Mouse (Mus musculus) lung, postnatal 0 days (tissue): ENCODE data around the gene Nudc. TPM values are rescaled to one million over a fixed set of nuclear protein-coding genes. Genes with fewer than 3 reads are reported as not detected.

ENCODE experiments used
- ATAC-seq: fragments of 200-750 bp; cut with Nextera tagmentation; 2 replicates; pipeline ENCODE4 v1.8.0; 2017; ENCODE audit warnings: moderate library complexity
- DNase-seq: peaks from one replicate; pipeline ENCODE4 v3.0.0-alpha.2; 2016; ENCODE audit warnings: low spot score
- H3K27ac ChIP-seq: fragments of 300-500 bp; sonication (generic); 2 replicates; pipeline ENCODE4 v1.5.1; 2014; ENCODE audit warnings: antibody characterized with exemption, mild to moderate bottlenecking, low read length, mixed read lengths
- H3K27me3 ChIP-seq: fragments of 300-500 bp; sonication (generic); replicated peaks from 2 replicates; pipeline ENCODE4 v1.6.1; 2014; ENCODE audit warnings: low read length, mixed read lengths; ENCODE audit not compliant: insufficient read depth
- H3K36me3 ChIP-seq: fragments of 300-500 bp; sonication (generic); 2 replicates; pipeline ENCODE4 v1.6.1; 2014; ENCODE audit warnings: low read length, mixed read lengths; ENCODE audit not compliant: insufficient read depth
- H3K4me1 ChIP-seq: fragments of 300-500 bp; sonication (generic); 2 replicates; pipeline ENCODE4 v1.6.1; 2014; ENCODE audit warnings: antibody characterized with exemption, low read depth, low read length, mixed read lengths; ENCODE audit not compliant: insufficient read depth
- H3K4me2 ChIP-seq: fragments of 300-500 bp; sonication (generic); replicated peaks from 2 replicates; pipeline ENCODE4 v1.6.1; 2014; ENCODE audit warnings: low read depth, mild to moderate bottlenecking, low read length, moderate library complexity, mixed read lengths
- H3K4me3 ChIP-seq: fragments of 300-500 bp; sonication (generic); 2 replicates; pipeline ENCODE4 v1.5.1; 2014; ENCODE audit warnings: low read depth, low read length
- H3K9ac ChIP-seq: fragments of 300-500 bp; sonication (generic); replicated peaks from 2 replicates; pipeline ENCODE4 v1.6.1; 2014; ENCODE audit warnings: low read depth, mild to moderate bottlenecking
- H3K9me3 ChIP-seq: fragments of 300-500 bp; sonication (generic); 2 replicates; pipeline ENCODE4 v1.6.1; 2016; ENCODE audit warnings: low read length, mixed read lengths
- CTCF ChIP-seq: IDR thresholded peaks from 2 replicates; pipeline ENCODE4 v1.5.1; 2016; ENCODE audit warnings: antibody characterized with exemption, mild to moderate bottlenecking
- EP300 ChIP-seq: IDR thresholded peaks from 2 replicates; pipeline ENCODE4 v1.6.1; 2016; ENCODE audit warnings: antibody characterized with exemption, mild to moderate bottlenecking, control low read depth
- WGBS: fragments of 180-500 bp; shearing (Covaris S2); extraction: QIAGEN DNeasy Blood & Tissue Kit; methylation state at CpG from one replicate; pipeline ENCODE4 v1.1.7; 2014; 5-methylcytosine and 5-hydroxymethylcytosine counted together
- polyA plus RNA-seq: library from polyadenylated mRNA; unstranded; fragments of >200 nt; fragmentation: Nextera tagmentation; extraction: Ambion mirVana; gene quantifications from 2 replicates; pipeline ENCODE4 v1.2.1, GENCODE M21; 2015

Nudc gene
- polyA plus RNA-seq, 1 experiment from 2014 or later: 130 TPM

GRCm38 (mm10) chr4:133563123-133563571 is 17.4 kb upstream of the Nudc start:
- H3K9ac ChIP-seq: no peak overlapping the region
- H3K4me2 ChIP-seq: no peak overlapping the region
- no peak overlapping the region for H3K4me3 ChIP-seq
- DNase-seq: no peak
- H3K27me3 ChIP-seq: no peaks in the 10 kb centered on the region
- no peaks in the 10 kb centered on the region for H3K36me3 ChIP-seq
- TF ChIP-seq EP300 (no peak), CTCF (no peak)
- H3K27ac ChIP-seq: no peak overlapping the region
- 54% methylated on average over 11 of the region's 11 CpGs for WGBS
- no peak for ATAC-seq
- H3K4me1 ChIP-seq: no peaks in the 10 kb centered on the region
- H3K9me3 ChIP-seq: no peaks in the 10 kb centered on the region

DNA sequence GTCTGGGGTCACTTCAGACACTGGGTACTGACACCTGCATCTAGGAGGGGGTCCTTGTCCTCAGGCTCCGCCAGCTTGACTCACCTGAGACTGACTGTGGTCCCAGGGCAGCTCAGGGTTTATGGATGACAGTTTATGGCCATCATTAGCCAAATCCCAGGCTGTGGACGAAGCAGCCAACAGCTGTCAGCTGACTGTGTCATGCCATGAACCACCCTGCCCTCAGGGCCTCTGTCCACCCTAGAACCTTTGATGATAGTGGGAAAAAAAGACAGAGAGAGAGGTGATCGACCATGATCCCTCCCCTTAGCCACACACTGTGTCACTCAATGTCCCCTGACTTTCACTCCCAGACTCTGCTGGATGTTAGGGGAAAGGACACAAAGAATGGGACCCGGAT is 15.8 kb upstream of the Nudc start:
- TF ChIP-seq EP300 (no peak), CTCF (no peak)
- H3K9ac ChIP-seq: no peak overlapping the region
- 63% methylated on average over 4 of the region's 4 CpGs for WGBS

GRCm38 (mm10) chr4:133559846-133560245 is 14.1 kb upstream of the Nudc start:
- Histone ChIP-seq H3K27ac (no peak overlapping the region), H3K27me3 (no peaks in the 10 kb centered on the region), H3K9ac (no peak overlapping the region), H3K36me3 (no peaks in the 10 kb centered on the region), H3K4me2 (no peak overlapping the region), H3K4me1 (no peaks in the 10 kb centered on the region), H3K4me3 (no peak overlapping the region), H3K9me3 (no peaks in the 10 kb centered on the region)
- ATAC-seq: no peak
- no peak for DNase-seq
- TF ChIP-seq EP300 (no peak), CTCF (no peak)
- WGBS: 68% methylated on average over 4 of the region's 4 CpGs

More for the DNA sequence above, 15.8 kb upstream of the Nudc start:
- no peak overlapping the region for H3K4me2 ChIP-seq
- H3K4me1 ChIP-seq: no peaks in the 10 kb centered on the region
- DNase-seq: no peak
- no peaks in the 10 kb centered on the region for H3K36me3 ChIP-seq
- no peak overlapping the region for H3K27ac ChIP-seq
- no peak for ATAC-seq
- no peaks in the 10 kb centered on the region for H3K27me3 ChIP-seq
- H3K9me3 ChIP-seq: no peaks in the 10 kb centered on the region
- no peak overlapping the region for H3K4me3 ChIP-seq

DNA sequence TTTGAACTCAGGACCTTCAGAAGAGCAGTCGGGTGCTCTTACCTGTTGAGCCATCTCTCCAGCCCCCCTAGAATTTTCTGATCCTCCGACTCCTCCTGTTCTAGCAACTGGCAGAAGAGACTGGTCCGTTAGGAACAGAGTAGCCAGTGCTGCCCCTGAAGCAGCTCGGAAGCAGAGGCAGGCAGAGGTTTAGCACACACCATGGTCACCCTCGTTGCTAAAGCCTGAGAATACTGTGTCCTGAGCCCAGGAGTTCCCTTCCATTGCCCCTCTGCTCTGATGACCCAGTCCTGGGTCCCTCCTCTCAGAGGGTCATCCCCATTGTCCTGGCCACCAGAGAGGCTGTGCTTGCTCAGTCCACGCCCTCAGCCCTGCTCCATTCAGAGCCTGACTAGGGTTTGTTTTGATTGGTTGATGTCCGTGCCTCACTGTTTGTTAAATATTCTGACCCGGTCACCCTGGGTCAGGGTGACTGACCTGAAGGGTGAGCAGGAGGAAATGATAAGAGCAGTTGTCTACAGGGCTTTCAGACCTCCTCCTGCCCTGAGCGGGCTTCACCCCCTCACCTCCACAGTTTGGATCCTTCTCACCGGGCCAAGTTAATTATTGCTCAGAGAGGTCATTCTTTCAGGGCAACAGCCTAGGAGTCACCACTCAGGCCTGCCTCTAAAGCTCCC is 11.4 kb upstream of the Nudc start:
- no peak overlapping the region for H3K4me2 ChIP-seq
- H3K4me3 ChIP-seq: no peak overlapping the region
- DNase-seq: no peak
- 25% methylated on average over 10 of the region's 10 CpGs for WGBS
- H3K27ac ChIP-seq: no peak overlapping the region
- TF ChIP-seq EP300: no peak
- TF ChIP-seq CTCF: no peak
- no peak overlapping the region for H3K9ac ChIP-seq
- no peaks in the 10 kb centered on the region for H3K4me1 ChIP-seq
- H3K9me3 ChIP-seq: no peaks in the 10 kb centered on the region
- no peaks in the 10 kb centered on the region for H3K36me3 ChIP-seq
- no peaks in the 10 kb centered on the region for H3K27me3 ChIP-seq
- ATAC-seq: no peak

GRCm38 (mm10) chr4:133553448-133554330 is 7.9 kb upstream of the Nudc start:
- Histone ChIP-seq H3K27me3 (no peaks in the 10 kb centered on the region), H3K9me3 (no peaks in the 10 kb centered on the region), H3K36me3 (no peaks in the 10 kb centered on the region), H3K27ac (no peak overlapping the region), H3K9ac (no peak overlapping the region), H3K4me1 (no peaks in the 10 kb centered on the region), H3K4me2 (no peak overlapping the region), H3K4me3 (no peak overlapping the region)
- DNase-seq: no peak
- TF ChIP-seq EP300: no peak
- TF ChIP-seq CTCF: no peak
- ATAC-seq: no peak
- 58% methylated on average over 19 of the region's 19 CpGs for WGBS

DNA sequence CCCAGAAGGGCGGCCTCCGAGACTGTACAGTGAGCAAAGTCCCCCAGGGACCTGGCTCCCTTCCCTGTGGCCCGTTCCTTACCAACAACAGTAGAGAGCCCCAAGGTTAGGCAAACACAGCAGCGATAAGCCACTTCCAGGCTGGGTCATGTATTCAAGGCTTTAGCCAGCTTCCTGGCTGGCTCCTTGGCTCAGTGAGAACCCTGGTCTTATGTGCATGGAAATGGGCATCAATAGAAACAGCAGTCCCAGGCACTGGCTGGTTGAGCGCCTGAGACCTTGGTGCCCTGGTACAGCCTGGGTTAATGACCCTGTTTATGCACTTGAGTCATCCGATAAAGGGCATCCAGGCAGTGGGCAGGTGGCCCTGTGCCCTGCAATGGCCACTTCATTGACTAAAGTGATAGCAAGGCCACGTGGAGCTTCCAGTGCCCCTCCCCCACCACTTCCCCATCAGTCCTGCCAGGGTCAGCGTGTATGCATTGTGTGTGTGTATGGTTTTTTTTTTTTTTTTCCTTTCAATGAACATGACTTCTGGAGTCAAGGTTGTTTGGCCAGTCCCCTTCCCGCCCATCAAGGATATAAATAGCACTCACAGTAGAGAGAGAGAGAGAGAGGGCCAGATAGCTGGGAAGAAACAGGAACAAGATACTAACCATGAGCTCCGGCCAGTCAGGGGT is 7.1 kb upstream of the Nudc start, which contains the start of gene Nr0b2:
Gene Nr0b2, plus strand, starts transcription at position 609 of the 680 bp plus-strand sequence.
- TF ChIP-seq EP300 (no peak), CTCF (no peak)
- ATAC-seq (no peak), DNase-seq (no peak)
- Histone ChIP-seq H3K9me3 (no peaks in the 10 kb centered on the region), H3K4me1 (no peaks in the 10 kb centered on the region), H3K4me2 (no peak within 1 kb of the TSS), H3K36me3 (no peaks in the 10 kb centered on the region), H3K9ac (no peak within 1 kb of the TSS), H3K4me3 (no peak within 1 kb of the TSS), H3K27me3 (no peaks in the 10 kb centered on the region), H3K27ac (no peak within 1 kb of the TSS)
- WGBS: 46% methylated on average over 10 of the region's 10 CpGs
